Mouse (Mus musculus): ENCODE measurements around the gene Krt83. TPM values are rescaled to one million over a fixed set of nuclear protein-coding genes. Genes with fewer than 3 reads are reported as not detected.

Gene Krt83
- polyA plus RNA-seq, 1 experiment from 2014 or later: not detected

- no peak within 1 kb of the TSS for H3K4me3 ChIP-seq
- no peaks in the 10 kb centered on the region for H3K36me3 ChIP-seq
- H3K27me3 ChIP-seq (replicated peaks): no peaks in the 10 kb centered on the region
- WGBS (ENCODE audit: insufficient replicate concordance): 64% methylated on average over 13 of the region's 13 CpGs
- no peak for ATAC-seq
- no peak within 1 kb of the TSS for H3K27ac ChIP-seq
- no peaks in the 10 kb centered on the region for H3K4me1 ChIP-seq
- H3K9me3 ChIP-seq (replicated peaks): no peaks in the 10 kb centered on the region
- no peak within 1 kb of the TSS for H3K4me2 ChIP-seq
- no peak within 1 kb of the TSS for H3K9ac ChIP-seq
Measured at GRCm38 (mm10) chr15:101463651-101464050, 27.7 kb downstream of the Krt83 start, which contains the start of gene Krt81. Gene Krt81 (minus strand): TSS chr15:101463751.

GRCm38 (mm10) chr15:101459283-101459682, 32.0 kb downstream of the Krt83 start:
- Histone ChIP-seq H3K9me3 (replicated peaks) (no peaks in the 10 kb centered on the region), H3K4me1 (no peaks in the 10 kb centered on the region), H3K9ac (no peak overlapping the region), H3K4me3 (no peak overlapping the region), H3K27ac (no peak overlapping the region), H3K4me2 (no peak overlapping the region), H3K36me3 (no peaks in the 10 kb centered on the region), H3K27me3 (replicated peaks) (no peaks in the 10 kb centered on the region)
- ATAC-seq: no peak
- WGBS (ENCODE audit: insufficient replicate concordance): 65% methylated on average over 14 of the region's 14 CpGs

GRCm38 (mm10) chr15:101458361-101458930, 32.9 kb downstream of the Krt83 start:
- Histone ChIP-seq H3K27ac (no peak overlapping the region), H3K9me3 (replicated peaks) (no peaks in the 10 kb centered on the region), H3K4me2 (no peak overlapping the region), H3K9ac (no peak overlapping the region), H3K4me1 (no peaks in the 10 kb centered on the region), H3K27me3 (replicated peaks) (no peaks in the 10 kb centered on the region), H3K36me3 (no peaks in the 10 kb centered on the region), H3K4me3 (no peak overlapping the region)
- no peak for ATAC-seq
- 73% methylated on average over 16 of the region's 16 CpGs for WGBS (ENCODE audit: insufficient replicate concordance)

- Histone ChIP-seq H3K4me2 (no peak overlapping the region), H3K36me3 (no peaks in the 10 kb centered on the region), H3K9me3 (replicated peaks) (no peaks in the 10 kb centered on the region), H3K4me3 (no peak overlapping the region), H3K4me1 (no peaks in the 10 kb centered on the region), H3K27me3 (replicated peaks) (no peaks in the 10 kb centered on the region), H3K9ac (no peak overlapping the region), H3K27ac (no peak overlapping the region)
- 76% methylated on average over 6 of the region's 6 CpGs for WGBS (ENCODE audit: insufficient replicate concordance)
- no peak for ATAC-seq
Measured at GRCm38 (mm10) chr15:101455891-101456290, 35.4 kb downstream of the Krt83 start.

- no peaks in the 10 kb centered on the region for H3K9me3 ChIP-seq (replicated peaks)
- H3K4me1 ChIP-seq: no peaks in the 10 kb centered on the region
- no peak overlapping the region for H3K4me2 ChIP-seq
- no peaks in the 10 kb centered on the region for H3K36me3 ChIP-seq
- no peak overlapping the region for H3K4me3 ChIP-seq
- no peak overlapping the region for H3K9ac ChIP-seq
- 60% methylated on average over 2 of the region's 2 CpGs for WGBS (ENCODE audit: insufficient replicate concordance)
- no peak for ATAC-seq
- H3K27me3 ChIP-seq (replicated peaks): no peaks in the 10 kb centered on the region
- no peak overlapping the region for H3K27ac ChIP-seq
Measured at GRCm38 (mm10) chr15:101455292-101455691, 36.0 kb downstream of the Krt83 start.

- H3K9me3 ChIP-seq (replicated peaks): no peaks in the 10 kb centered on the region
- no peaks in the 10 kb centered on the region for H3K4me1 ChIP-seq
- no peaks in the 10 kb centered on the region for H3K27me3 ChIP-seq (replicated peaks)
- no peak for ATAC-seq
- no peak overlapping the region for H3K27ac ChIP-seq
- no peak overlapping the region for H3K4me3 ChIP-seq
- no peaks in the 10 kb centered on the region for H3K36me3 ChIP-seq
- no peak overlapping the region for H3K9ac ChIP-seq
- 70% methylated on average over 8 of the region's 8 CpGs for WGBS (ENCODE audit: insufficient replicate concordance)
- H3K4me2 ChIP-seq: no peak overlapping the region
Measured at GRCm38 (mm10) chr15:101454774-101455173, 36.5 kb downstream of the Krt83 start.

- Histone ChIP-seq H3K4me3 (no peak overlapping the region), H3K27me3 (replicated peaks) (no peaks in the 10 kb centered on the region), H3K9me3 (replicated peaks) (no peaks in the 10 kb centered on the region), H3K27ac (no peak overlapping the region), H3K4me1 (no peaks in the 10 kb centered on the region), H3K36me3 (no peaks in the 10 kb centered on the region), H3K9ac (no peak overlapping the region), H3K4me2 (no peak overlapping the region)
- WGBS (ENCODE audit: insufficient replicate concordance): 6% methylated on average over 13 of the region's 13 CpGs
- 0 out of 2 replicates have a peak, but pooled peaks have one; percentile 64 for ATAC-seq
Measured at GRCm38 (mm10) chr15:101453093-101453736, 38.1 kb downstream of the Krt83 start.

GRCm38 (mm10) chr15:101447444-101447843, 43.9 kb downstream of the Krt83 start, which contains the start of gene Krt88:
Gene Krt88 (plus strand): TSS chr15:101447744.
- H3K27me3 ChIP-seq (replicated peaks): no peaks in the 10 kb centered on the region
- H3K4me2 ChIP-seq: no peak within 1 kb of the TSS
- H3K4me1 ChIP-seq: no peaks in the 10 kb centered on the region
- no peak within 1 kb of the TSS for H3K9ac ChIP-seq
- no peaks in the 10 kb centered on the region for H3K36me3 ChIP-seq
- H3K4me3 ChIP-seq: no peak within 1 kb of the TSS
- no peaks in the 10 kb centered on the region for H3K9me3 ChIP-seq (replicated peaks)
- no peak within 1 kb of the TSS for H3K27ac ChIP-seq
- 54% methylated on average over 2 of the region's 2 CpGs for WGBS (ENCODE audit: insufficient replicate concordance)
- no peak for ATAC-seq

- Histone ChIP-seq H3K36me3 (no peaks in the 10 kb centered on the region), H3K27ac (no peak overlapping the region), H3K4me1 (no peaks in the 10 kb centered on the region), H3K9me3 (replicated peaks) (no peaks in the 10 kb centered on the region), H3K4me2 (no peak overlapping the region), H3K4me3 (no peak overlapping the region), H3K27me3 (replicated peaks) (no peaks in the 10 kb centered on the region), H3K9ac (no peak overlapping the region)
- 49% methylated on average over 11 of the region's 11 CpGs for WGBS (ENCODE audit: insufficient replicate concordance)
- no peak for ATAC-seq
Measured at GRCm38 (mm10) chr15:101446572-101446971, 44.7 kb downstream of the Krt83 start.

GRCm38 (mm10) chr15:101440837-101441236, 50.5 kb downstream of the Krt83 start:
- H3K9ac ChIP-seq: no peak overlapping the region
- ATAC-seq: no peak
- H3K27me3 ChIP-seq (replicated peaks): peaks cover 47% of the 10 kb centered on the region
- 62% methylated on average over 4 of the region's 4 CpGs for WGBS (ENCODE audit: insufficient replicate concordance)
- no peak overlapping the region for H3K4me2 ChIP-seq
- no peak overlapping the region for H3K4me3 ChIP-seq
- no peaks in the 10 kb centered on the region for H3K36me3 ChIP-seq
- no peaks in the 10 kb centered on the region for H3K9me3 ChIP-seq (replicated peaks)
- no peaks in the 10 kb centered on the region for H3K4me1 ChIP-seq
- H3K27ac ChIP-seq: no peak overlapping the region

- H3K4me3 ChIP-seq: no peak within 1 kb of the TSS
- H3K9ac ChIP-seq: no peak within 1 kb of the TSS
- no peaks in the 10 kb centered on the region for H3K4me1 ChIP-seq
- H3K9me3 ChIP-seq (replicated peaks): no peaks in the 10 kb centered on the region
- H3K27ac ChIP-seq: no peak within 1 kb of the TSS
- H3K36me3 ChIP-seq: no peaks in the 10 kb centered on the region
- WGBS (ENCODE audit: insufficient replicate concordance): 6% methylated on average over 32 of the region's 34 CpGs
- peaks cover 47% of the 10 kb centered on the region for H3K27me3 ChIP-seq (replicated peaks)
- peak within 1 kb of the TSS; percentile 6; the same call in 1 of the 2 replicates for H3K4me2 ChIP-seq
- ATAC-seq: no peak
Measured at GRCm38 (mm10) chr15:101438555-101438954, 52.8 kb downstream of the Krt83 start, which contains the start of gene Krt87. Gene Krt87 (minus strand): TSS chr15:101438804.

GRCm38 (mm10) chr15:101436611-101437010, 54.7 kb downstream of the Krt83 start:
- Histone ChIP-seq H3K4me2 (no peak overlapping the region), H3K27me3 (replicated peaks) (peaks cover 47% of the 10 kb centered on the region)
- 67% methylated on average over 7 of the region's 7 CpGs for WGBS (ENCODE audit: insufficient replicate concordance)

More at GRCm38 (mm10) chr15:101436611-101437010, 54.7 kb downstream of the Krt83 start:
- H3K9ac ChIP-seq: no peak overlapping the region
- H3K9me3 ChIP-seq (replicated peaks): no peaks in the 10 kb centered on the region
- H3K4me1 ChIP-seq: no peaks in the 10 kb centered on the region
- no peak overlapping the region for H3K27ac ChIP-seq
- no peak for ATAC-seq
- no peaks in the 10 kb centered on the region for H3K36me3 ChIP-seq
- no peak overlapping the region for H3K4me3 ChIP-seq
